Mouse (Mus musculus) cerebral cortex, adult 2 months (tissue): ENCODE results near the gene Fam167b.

Experiments used
- WGBS: fragments of 180-500 bp; shearing (Covaris S2); methylation state at CpG from one replicate; pipeline ENCODE4 v1.1.7; 2018; 5-methylcytosine and 5-hydroxymethylcytosine counted together

Gene Fam167b

DNA sequence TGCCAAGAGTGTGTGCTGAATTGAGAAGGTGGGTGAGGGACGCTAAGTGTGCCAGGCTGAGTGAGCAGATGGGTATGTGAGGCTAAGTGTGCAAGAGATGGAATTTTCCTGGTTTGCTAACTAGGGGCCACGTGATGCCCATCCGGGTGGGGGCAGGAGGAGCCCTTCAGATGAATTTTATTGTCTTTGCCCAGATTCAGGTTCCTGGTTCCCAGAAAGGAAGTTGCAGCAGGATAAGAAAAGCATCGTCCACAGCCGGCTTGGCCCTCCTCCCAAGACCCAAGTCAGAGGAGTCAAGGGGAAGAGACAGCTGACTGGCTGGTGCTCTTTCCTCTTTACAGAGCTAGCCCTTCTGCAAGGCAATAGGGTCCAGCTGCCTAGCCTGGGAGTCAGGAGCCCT, at the start of gene Fam167b:
TSS of gene Fam167b (minus strand) at position 84 of the 400 bp plus-strand sequence.
- 66% methylated on average over 5 of the region's 5 CpGs for WGBS

- 61% methylated on average over 6 of the region's 6 CpGs for WGBS
Measured at GRCm38 (mm10) chr4:129626035-129626434, 47.7 kb upstream of the Fam167b start.

DNA sequence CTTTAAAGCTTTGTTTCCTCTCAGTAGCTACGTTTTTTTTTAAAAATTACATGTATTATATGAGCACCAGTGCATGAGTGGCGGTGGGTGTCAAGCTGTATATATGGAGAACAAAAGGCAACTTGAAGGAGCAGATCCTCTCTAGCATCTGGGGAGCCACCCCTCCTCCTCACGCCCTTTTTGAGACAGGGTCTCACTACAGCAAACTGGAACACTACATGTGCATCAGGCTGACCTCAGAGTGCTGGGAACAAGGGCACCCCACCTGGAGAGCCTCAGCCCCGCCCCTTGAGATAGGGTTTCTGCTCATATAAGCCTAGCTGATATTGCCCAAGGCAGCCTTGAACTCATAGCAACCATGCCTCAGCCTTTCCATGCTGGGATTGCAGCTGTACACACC, 47.1 kb upstream of the Fam167b start:
- WGBS = 46% methylated on average over 4 of the region's 4 CpGs

DNA sequence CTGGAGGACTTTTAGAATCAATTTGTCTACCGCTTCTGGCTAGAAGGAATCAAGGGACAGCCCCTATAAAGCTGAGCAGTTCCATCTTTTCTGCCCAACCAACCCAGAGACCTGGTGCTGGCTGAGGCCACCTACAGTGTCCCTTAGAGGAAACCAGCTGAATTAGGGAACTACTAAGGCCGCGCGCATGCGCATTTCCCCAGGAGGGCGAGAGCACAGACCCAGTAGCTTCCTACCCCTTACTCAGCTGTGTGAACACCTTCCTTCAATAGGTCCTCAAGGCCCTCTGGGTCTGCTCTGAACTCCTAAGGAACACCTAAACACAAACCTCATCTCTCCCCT, 46.7 kb upstream of the Fam167b start:
- 5% methylated on average over 6 of the region's 6 CpGs for WGBS

- under 1% methylated on average over 18 of the region's 18 CpGs for WGBS
Measured at GRCm38 (mm10) chr4:129624281-129625028, 46.1 kb upstream of the Fam167b start.

- WGBS = under 1% methylated on average over 10 of the region's 10 CpGs
Measured at GRCm38 (mm10) chr4:129623681-129624091, 45.3 kb upstream of the Fam167b start, which contains the start of gene Ccdc28b. TSS of gene Ccdc28b (minus strand) at chr4:129623947.

DNA sequence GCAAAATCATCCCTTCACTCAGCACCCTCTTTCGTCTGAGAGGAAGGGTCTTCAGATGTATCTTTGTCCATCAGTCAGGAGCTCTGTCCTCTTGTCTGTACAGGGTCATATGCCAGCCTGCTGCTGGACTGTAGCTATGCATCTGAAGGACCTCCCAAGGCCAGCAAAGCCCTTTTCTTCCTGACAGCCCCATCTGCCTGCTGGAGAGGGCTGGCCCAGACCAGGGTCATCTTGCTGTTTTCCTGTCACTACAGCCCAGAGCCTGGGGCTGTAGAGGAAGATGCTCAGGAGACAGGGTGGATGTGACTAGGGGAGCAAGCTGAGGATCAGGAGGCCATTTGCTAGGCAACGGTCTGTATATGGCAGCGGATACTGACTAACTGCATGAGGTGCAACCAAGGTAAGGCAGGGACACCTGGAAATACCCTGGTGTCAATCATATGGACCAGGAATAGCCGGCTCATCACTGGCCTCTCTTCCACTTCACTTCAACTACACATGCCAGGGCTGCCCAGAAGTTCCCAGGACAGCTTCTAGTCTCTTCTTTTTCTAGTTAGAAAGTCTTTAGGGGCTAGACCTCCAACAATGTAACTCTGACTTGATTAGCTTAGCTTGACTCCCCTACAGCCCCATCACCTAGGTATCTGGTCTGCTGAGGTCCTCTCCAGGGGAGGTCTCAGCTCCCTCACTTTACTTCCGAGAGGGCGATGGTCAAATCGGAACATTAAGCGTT, 44.6 kb upstream of the Fam167b start:
- 10% methylated on average over 8 of the region's 8 CpGs for WGBS

DNA sequence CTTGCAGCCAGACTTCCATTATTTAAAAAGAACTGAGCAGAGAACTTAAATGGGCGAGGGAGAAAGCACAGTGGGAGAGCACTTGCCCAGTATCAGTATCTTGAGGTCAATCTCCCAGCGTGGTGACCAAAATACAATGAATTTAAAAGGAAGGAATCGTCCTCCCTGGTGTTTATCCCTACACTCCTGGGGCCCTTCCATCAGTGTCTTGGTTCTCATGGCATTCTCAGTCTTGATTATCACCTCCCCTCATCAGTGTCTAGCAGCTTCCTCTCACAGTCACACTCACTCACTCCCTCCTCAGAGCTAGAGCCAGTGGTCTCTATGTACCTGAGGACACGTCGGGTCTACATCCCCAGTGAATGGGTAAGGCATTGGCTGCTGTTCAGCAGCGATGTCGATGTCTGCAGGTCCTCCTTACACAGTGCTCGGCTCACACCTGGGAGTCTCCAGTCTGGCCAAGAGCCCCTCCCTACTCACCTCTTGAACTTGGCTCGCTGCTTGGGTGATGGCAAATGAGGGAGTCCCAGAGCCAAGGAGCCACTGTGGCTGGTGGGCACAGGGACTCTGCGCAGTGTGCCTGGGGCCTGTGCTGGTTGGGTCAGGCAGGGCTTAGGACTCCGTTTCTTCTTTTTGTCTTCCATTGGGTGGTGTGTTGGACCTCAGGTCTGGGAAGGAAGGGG, 43.9 kb upstream of the Fam167b start:
- 51% methylated on average over 11 of the region's 11 CpGs for WGBS

- WGBS = 36% methylated on average over 8 of the region's 8 CpGs
Measured at GRCm38 (mm10) chr4:129621283-129621841, 43.0 kb upstream of the Fam167b start.

GRCm38 (mm10) chr4:129620419-129621282, 42.3 kb upstream of the Fam167b start:
- WGBS = 79% methylated on average over 11 of the region's 11 CpGs

GRCm38 (mm10) chr4:129618786-129619691, 40.7 kb upstream of the Fam167b start, which contains the start of gene Iqcc:
TSS of gene Iqcc (minus strand) at chr4:129619099.
- WGBS = 4% methylated on average over 44 of the region's 44 CpGs

- 92% methylated on average over 5 of the region's 5 CpGs for WGBS
Measured at GRCm38 (mm10) chr4:129618031-129618430, 39.7 kb upstream of the Fam167b start.

DNA sequence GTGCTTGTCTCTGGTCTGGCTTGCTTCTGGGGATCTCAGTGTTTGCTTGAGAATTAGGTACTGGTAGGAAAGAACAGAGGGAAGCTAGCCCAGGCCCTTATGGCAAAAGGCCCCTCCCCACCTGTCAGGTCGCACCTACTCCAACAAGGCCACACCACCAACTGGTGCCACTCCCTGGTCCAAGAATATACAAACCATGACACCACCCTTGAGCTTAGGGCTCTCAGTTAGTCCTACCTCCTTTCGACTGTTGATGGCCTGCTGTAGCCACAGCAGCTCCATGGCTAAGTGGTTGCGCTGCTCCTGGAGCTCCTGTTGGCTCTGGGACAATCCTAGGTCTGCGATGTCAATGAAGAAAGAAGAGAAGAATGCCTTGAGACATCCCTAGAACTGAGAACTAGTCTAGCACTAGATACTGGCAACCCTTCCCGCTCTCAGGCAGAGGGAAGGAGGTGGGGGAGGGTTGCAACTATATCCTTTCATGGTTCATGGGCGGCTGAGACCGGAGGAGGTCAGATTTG, 38.8 kb upstream of the Fam167b start:
- 94% methylated on average over 7 of the region's 7 CpGs for WGBS

DNA sequence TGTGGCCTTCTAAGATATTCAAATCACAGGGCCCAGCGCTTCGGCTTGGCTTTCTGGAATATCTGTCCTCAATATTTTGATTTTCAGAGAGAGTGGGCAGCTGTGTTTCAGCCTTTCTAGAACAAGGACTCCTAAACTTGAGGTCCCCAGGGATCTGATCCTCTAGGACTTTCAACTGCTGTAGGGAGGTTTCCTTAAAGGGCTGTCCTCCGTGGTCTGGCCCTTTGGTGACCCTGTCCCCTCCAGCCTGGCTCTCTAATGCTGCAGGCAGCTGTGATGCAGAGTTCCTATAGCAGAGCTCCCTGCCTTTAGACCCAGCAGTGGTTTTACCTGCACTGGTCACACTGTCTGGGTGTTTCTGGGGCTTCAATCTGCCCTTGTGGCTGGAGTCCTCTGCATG, 38.3 kb upstream of the Fam167b start:
- WGBS = 75% methylated on average over 3 of the region's 3 CpGs

DNA sequence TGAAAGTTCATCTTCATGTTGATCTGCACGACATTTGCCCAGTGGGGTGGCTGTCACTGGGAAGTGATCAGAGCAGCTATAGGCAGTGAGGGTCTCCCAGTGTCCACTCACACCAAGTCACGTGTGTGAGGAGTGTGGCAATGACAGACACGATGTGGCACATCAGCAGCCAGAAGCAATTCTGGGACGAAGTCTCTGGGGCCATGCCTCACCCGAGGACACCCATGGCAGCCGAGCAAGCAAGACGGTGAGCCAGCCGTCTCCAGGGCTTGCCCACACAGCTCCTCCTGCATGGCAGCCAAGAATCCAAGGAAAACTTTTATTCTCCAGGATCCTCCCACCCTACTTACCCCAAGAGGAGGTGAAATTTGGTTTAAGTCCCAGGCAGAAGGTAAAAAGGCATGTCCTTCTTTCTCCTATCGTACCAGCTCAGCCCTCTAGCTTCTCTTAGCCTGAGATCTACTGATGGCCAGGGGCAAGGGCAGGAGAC, 37.5 kb upstream of the Fam167b start:
- 51% methylated on average over 9 of the region's 9 CpGs for WGBS

GRCm38 (mm10) chr4:129614093-129614492, 35.7 kb upstream of the Fam167b start, which contains the start of gene Dcdc2b:
TSS of gene Dcdc2b (minus strand) at chr4:129614257.
- 67% methylated on average over 6 of the region's 6 CpGs for WGBS

- WGBS = 66% methylated on average over 4 of the region's 4 CpGs
Measured at GRCm38 (mm10) chr4:129610472-129610871, 32.1 kb upstream of the Fam167b start.

DNA sequence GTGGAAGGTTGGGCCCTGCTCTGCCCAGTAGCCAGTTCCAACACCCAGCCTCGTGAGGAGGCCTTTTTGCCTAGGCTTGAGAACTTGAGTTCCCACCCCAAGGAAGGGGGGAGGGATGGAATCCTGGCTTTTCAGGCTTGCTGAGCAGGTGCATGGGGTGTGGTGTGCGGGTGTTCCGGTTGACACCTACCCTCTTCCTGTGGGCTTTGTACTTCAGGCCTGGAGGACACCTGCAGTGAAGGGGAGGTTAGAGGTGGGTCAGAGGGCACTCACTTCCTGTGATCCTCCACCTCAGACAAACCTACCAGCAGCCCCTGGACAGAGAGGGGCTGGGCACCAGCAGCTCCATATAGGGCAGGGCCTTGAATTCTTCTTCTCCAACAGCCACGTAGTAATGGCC, 31.7 kb upstream of the Fam167b start:
- 73% methylated on average over 4 of the region's 4 CpGs for WGBS

- WGBS = 71% methylated on average over 12 of the region's 12 CpGs
Measured at GRCm38 (mm10) chr4:129609139-129609631, 30.8 kb upstream of the Fam167b start.
